Mouse (Mus musculus) MEL (cell line): Measurements from ENCODE around the gene Sfxn4. TPM values are rescaled to one million over a fixed set of nuclear protein-coding genes. Genes with fewer than 3 reads are reported as not detected.
A peak's percentile ranks its signal among the peaks of the same experiment; 100 is the strongest.

Experiments
- DNase-seq: peaks from one replicate; pipeline ENCODE4 v3.0.0; 2011; ENCODE audit warnings: low read depth, low spot score
- H3K27ac ChIP-seq: 2 replicates; pipeline ENCODE4 v1.5.1; 2012; ENCODE audit warnings: low read depth, mild to moderate bottlenecking, control low read depth, low read length, moderate library complexity; ENCODE audit not compliant: control insufficient read depth
- H3K27me3 ChIP-seq, 2 experiments: fragments of 150-350 bp in 1 of 2; sonication (generic) in 1 of 2; 2 replicates each; pipeline ENCODE4 v1.6.1; 2012; ENCODE audit warnings: low read length in 2 of 2, mild to moderate bottlenecking in 2 of 2, improper control_type of control experiment in 1 of 2, moderate library complexity in 1 of 2; ENCODE audit not compliant: insufficient read depth in 2 of 2, control insufficient read depth in 1 of 2
- H3K36me3 ChIP-seq, 2 experiments: 2 replicates each; pipeline ENCODE4 v1.6.1; 2012 to 2014; ENCODE audit warnings: low read length in 2 of 2, improper control_type of control experiment in 1 of 2, inconsistent platforms in 1 of 2, mild to moderate bottlenecking in 1 of 2; ENCODE audit not compliant: insufficient read depth in 2 of 2, control insufficient read depth in 1 of 2
- H3K4me1 ChIP-seq, 2 experiments: fragments of 150-350 bp in 1 of 2; sonication (generic) in 1 of 2; 2 replicates each; pipeline ENCODE4 v1.6.1; 2012; ENCODE audit warnings: low read length in 2 of 2, improper control_type of control experiment in 1 of 2, mild to moderate bottlenecking in 1 of 2; ENCODE audit not compliant: insufficient read depth in 2 of 2, control insufficient read depth in 1 of 2
- H3K4me3 ChIP-seq, 2 experiments: fragments of 150-350 bp in 1 of 2; sonication (generic) in 1 of 2; 2 replicates each; pipeline ENCODE4 v1.5.1; 2012; ENCODE audit warnings: low read depth in 2 of 2, low read length in 2 of 2, mild to moderate bottlenecking in 2 of 2, moderate library complexity in 2 of 2, control low read depth in 1 of 2, improper control_type of control experiment in 1 of 2; ENCODE audit not compliant: control insufficient read depth in 1 of 2, insufficient read depth in 1 of 2
- H3K79me2 ChIP-seq: 2 replicates; pipeline ENCODE4 v1.6.1; 2012; ENCODE audit warnings: mild to moderate bottlenecking, low read length, moderate library complexity; ENCODE audit not compliant: control insufficient read depth, poor library complexity, insufficient read depth
- H3K9ac ChIP-seq: 2 replicates; pipeline ENCODE4 v1.6.1; 2012; ENCODE audit warnings: low read depth, mild to moderate bottlenecking, control low read depth, low read length, moderate library complexity; ENCODE audit not compliant: control insufficient read depth, poor library complexity, severe bottlenecking
- H3K9me3 ChIP-seq: fragments of 150-350 bp; sonication (generic); replicated peaks from 2 replicates; pipeline ENCODE4 v1.6.1; 2012; ENCODE audit warnings: mild to moderate bottlenecking, low read length, improper control_type of control experiment, moderate library complexity; ENCODE audit not compliant: insufficient read depth
- BHLHE40 ChIP-seq: IDR thresholded peaks from 2 replicates; pipeline ENCODE4 v1.6.1; 2012; ENCODE audit warnings: low read depth, mild to moderate bottlenecking, inconsistent platforms, low read length, improper control_type of control experiment, borderline replicate concordance
- CHD1 ChIP-seq: IDR thresholded peaks from 2 replicates; pipeline ENCODE4 v1.6.1; 2012; ENCODE audit warnings: low read depth, mild to moderate bottlenecking, inconsistent platforms, low read length, improper control_type of control experiment
- CHD2 ChIP-seq: IDR thresholded peaks from 2 replicates; pipeline ENCODE4 v1.6.1; 2011; ENCODE audit warnings: low read length, improper control_type of control experiment
- E2F4 ChIP-seq: IDR thresholded peaks from 2 replicates; pipeline ENCODE4 v1.6.1; 2011; ENCODE audit warnings: low read depth, low read length, improper control_type of control experiment, borderline replicate concordance
- ELF1 ChIP-seq: IDR thresholded peaks from 2 replicates; pipeline ENCODE4 v1.6.1; 2014; ENCODE audit warnings: low read depth, mild to moderate bottlenecking, inconsistent platforms, low read length, improper control_type of control experiment, moderate library complexity
- EP300 ChIP-seq, 2 experiments: IDR thresholded peaks; 2 replicates each; pipeline ENCODE4 v1.6.1; 2011; ENCODE audit warnings: improper control_type of control experiment in 2 of 2, low read length in 2 of 2, low read depth in 1 of 2, mild to moderate bottlenecking in 1 of 2
- ETS1 ChIP-seq: IDR thresholded peaks from 2 replicates; pipeline ENCODE4 v1.6.1; 2012; ENCODE audit warnings: low read depth, mild to moderate bottlenecking, inconsistent platforms, low read length, improper control_type of control experiment, moderate library complexity
- GABPA ChIP-seq: IDR thresholded peaks from 2 replicates; pipeline ENCODE4 v1.6.1; 2012; ENCODE audit warnings: low read depth, mild to moderate bottlenecking, inconsistent platforms, low read length, improper control_type of control experiment, moderate library complexity
- GATA1 ChIP-seq: IDR thresholded peaks from 2 replicates; pipeline ENCODE4 v1.6.1; 2011; ENCODE audit warnings: low read depth, low read length, improper control_type of control experiment
- HCFC1 ChIP-seq: IDR thresholded peaks from 2 replicates; pipeline ENCODE4 v1.6.1; 2012; ENCODE audit warnings: low read depth, mild to moderate bottlenecking, inconsistent platforms, low read length, improper control_type of control experiment, moderate library complexity
- JUND ChIP-seq: IDR thresholded peaks from 2 replicates; pipeline ENCODE4 v1.6.1; 2011; ENCODE audit warnings: low read depth, mild to moderate bottlenecking, improper control_type of control experiment, low read length
- KAT2A ChIP-seq: conservative IDR thresholded peaks from 2 replicates; pipeline ENCODE4 v1.6.1; 2012; ENCODE audit warnings: low read depth, low read length, improper control_type of control experiment, inconsistent platforms
- MAX ChIP-seq: IDR thresholded peaks from 2 replicates; pipeline ENCODE4 v1.6.1; 2011; ENCODE audit warnings: low read length, improper control_type of control experiment
- MAZ ChIP-seq: IDR thresholded peaks from 2 replicates; pipeline ENCODE4 v1.6.1; 2012; ENCODE audit warnings: low read depth, mild to moderate bottlenecking, inconsistent platforms, low read length, improper control_type of control experiment
- MEF2A ChIP-seq: IDR thresholded peaks from 2 replicates; pipeline ENCODE4 v1.6.1; 2014; ENCODE audit warnings: low read depth, mild to moderate bottlenecking, inconsistent platforms, low read length, improper control_type of control experiment; ENCODE audit not compliant: poor library complexity, insufficient replicate concordance, severe bottlenecking; ENCODE audit errors: extremely low read depth
- MXI1 ChIP-seq: IDR thresholded peaks from 2 replicates; pipeline ENCODE4 v1.6.1; 2011; ENCODE audit warnings: mild to moderate bottlenecking, low read depth, low read length, improper control_type of control experiment
- MYB ChIP-seq: IDR thresholded peaks from 2 replicates; pipeline ENCODE4 v1.6.1; 2011; ENCODE audit warnings: mild to moderate bottlenecking, low read depth, low read length, improper control_type of control experiment
- MYC ChIP-seq: IDR thresholded peaks from 2 replicates; pipeline ENCODE4 v1.6.1; 2011; ENCODE audit warnings: low read depth, mild to moderate bottlenecking, low read length, improper control_type of control experiment, moderate library complexity
- NELFE ChIP-seq: IDR thresholded peaks from 2 replicates; pipeline ENCODE4 v1.6.1; 2011; ENCODE audit warnings: low read depth, low read length, improper control_type of control experiment
- NRF1 ChIP-seq: IDR thresholded peaks from 2 replicates; pipeline ENCODE4 v1.6.1; 2014; ENCODE audit warnings: low read depth, mild to moderate bottlenecking, inconsistent platforms, low read length, improper control_type of control experiment, moderate library complexity; ENCODE audit not compliant: poor library complexity, insufficient read depth, severe bottlenecking
- POLR2A ChIP-seq, 2 experiments: IDR thresholded peaks; 2 replicates each; pipeline ENCODE4 v1.6.1; 2011 to 2012; ENCODE audit warnings: low read length in 2 of 2, mild to moderate bottlenecking in 2 of 2, control low read depth in 1 of 2, improper control_type of control experiment in 1 of 2, low read depth in 1 of 2, moderate library complexity in 1 of 2; ENCODE audit not compliant: control insufficient read depth in 1 of 2, insufficient read depth in 1 of 2, poor library complexity in 1 of 2
- POLR2AphosphoS2 ChIP-seq: IDR thresholded peaks from 2 replicates; pipeline ENCODE4 v1.6.1; 2011; ENCODE audit warnings: low read length, improper control_type of control experiment
- POLR2AphosphoS5 ChIP-seq: IDR thresholded peaks from 2 replicates; pipeline ENCODE4 v1.6.1; 2012; ENCODE audit warnings: low read depth, borderline replicate concordance, mild to moderate bottlenecking, inconsistent platforms, low read length, moderate library complexity, mixed read lengths
- RAD21 ChIP-seq: IDR thresholded peaks from 2 replicates; pipeline ENCODE4 v1.6.1; 2011; ENCODE audit warnings: mild to moderate bottlenecking, low read depth, low read length, improper control_type of control experiment
- RCOR1 ChIP-seq: IDR thresholded peaks from 2 replicates; pipeline ENCODE4 v1.6.1; 2012; ENCODE audit warnings: low read depth, mild to moderate bottlenecking, inconsistent platforms, low read length, improper control_type of control experiment
- SIN3A ChIP-seq: IDR thresholded peaks from 2 replicates; pipeline ENCODE4 v1.6.1; 2012; ENCODE audit warnings: low read length, improper control_type of control experiment, inconsistent platforms
- SMC3 ChIP-seq: IDR thresholded peaks from 2 replicates; pipeline ENCODE4 v1.6.1; 2011; ENCODE audit warnings: low read depth, low read length, improper control_type of control experiment
- TAL1 ChIP-seq: IDR thresholded peaks from 2 replicates; pipeline ENCODE4 v1.6.1; 2012; ENCODE audit warnings: mild to moderate bottlenecking, inconsistent platforms, low read length, moderate library complexity, mixed read lengths
- TBP ChIP-seq: IDR thresholded peaks from 2 replicates; pipeline ENCODE4 v1.8.0; 2011; ENCODE audit warnings: low read depth, low read length, improper control_type of control experiment
- UBTF ChIP-seq: IDR thresholded peaks from 2 replicates; pipeline ENCODE4 v1.6.1; 2012; ENCODE audit warnings: low read depth, mild to moderate bottlenecking, inconsistent platforms, low read length, improper control_type of control experiment, moderate library complexity, borderline replicate concordance; ENCODE audit not compliant: insufficient read depth
- USF1 ChIP-seq: IDR thresholded peaks from 2 replicates; pipeline ENCODE4 v1.6.1; 2014; ENCODE audit warnings: low read depth, mild to moderate bottlenecking, inconsistent platforms, low read length, improper control_type of control experiment, moderate library complexity
- USF2 ChIP-seq, 2 experiments: IDR thresholded peaks; 2 replicates each; pipeline ENCODE4 v1.6.1; 2011 to 2012; ENCODE audit warnings: improper control_type of control experiment in 2 of 2, low read length in 2 of 2, borderline replicate concordance in 1 of 2, inconsistent platforms in 1 of 2, low read depth in 1 of 2, mild to moderate bottlenecking in 1 of 2; ENCODE audit not compliant: insufficient read depth in 1 of 2
- ZC3H11A ChIP-seq: IDR thresholded peaks from 2 replicates; pipeline ENCODE4 v1.6.1; 2012; ENCODE audit warnings: low read depth, mild to moderate bottlenecking, inconsistent platforms, low read length, improper control_type of control experiment
- ZKSCAN1 ChIP-seq: IDR thresholded peaks from 2 replicates; pipeline ENCODE4 v1.6.1; 2012; ENCODE audit warnings: low read depth, mild to moderate bottlenecking, inconsistent platforms, low read length, improper control_type of control experiment, moderate library complexity
- ZMIZ1 ChIP-seq: IDR thresholded peaks from 2 replicates; pipeline ENCODE4 v1.6.1; 2012; ENCODE audit warnings: low read depth, mild to moderate bottlenecking, inconsistent platforms, low read length, improper control_type of control experiment, moderate library complexity
- ZNF384 ChIP-seq: IDR thresholded peaks from 2 replicates; pipeline ENCODE4 v1.6.1; 2012; ENCODE audit warnings: low read depth, mild to moderate bottlenecking, inconsistent platforms, low read length, improper control_type of control experiment
- polyA plus RNA-seq, 2 experiments: library from polyadenylated mRNA; stranded (reverse) in 1 of 2; unstranded in 1 of 2; fragments of >175 nt in 1 of 2; fragments of >200 nt in 1 of 2; gene quantifications; 2 replicates each; pipeline versions ENCODE4 v1.2.1 to v1.2.4; 2012; ENCODE audit warnings: low replicate concordance in 2 of 2, low read depth in 1 of 2; ENCODE audit not compliant: insufficient read length in 2 of 2, insufficient read depth in 1 of 2, missing spikeins in 1 of 2
- total RNA-seq: library from RNA; depleted of rRNA; stranded (reverse); fragments of 300-350 nt; gene quantifications from 2 replicates; pipeline ENCODE4 v1.2.3, GENCODE M21; 2012

The Sfxn4 gene
- total and polyA plus RNA-seq, 3 experiments = 1.3 to 9.3 TPM; not detected in 1

DNA sequence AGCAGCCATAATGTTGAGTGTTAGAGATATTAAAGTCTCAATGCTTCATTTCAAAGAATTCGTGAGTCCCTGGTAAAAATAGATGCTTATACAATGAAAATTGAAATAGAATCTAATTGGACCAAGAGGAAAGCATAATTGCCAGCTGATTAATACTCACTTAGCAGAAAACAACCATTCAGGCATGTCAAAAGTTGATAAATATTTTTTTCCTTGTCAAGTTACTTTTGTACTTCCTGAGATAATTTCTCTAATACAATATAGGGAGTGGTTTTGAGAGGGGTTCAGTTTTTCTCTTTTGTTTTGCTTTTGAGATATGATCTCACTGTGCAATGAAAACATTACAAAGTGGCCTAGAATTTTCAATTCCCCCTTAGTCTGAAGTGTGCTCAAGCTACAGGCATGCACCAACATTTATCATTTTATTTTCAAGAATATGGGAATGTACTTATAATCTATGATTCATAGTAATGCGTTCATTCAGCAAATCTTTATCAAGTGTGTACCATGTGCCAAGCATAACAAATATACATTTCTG is 68.0 kb downstream of the Sfxn4 start:
- H3K27me3 ChIP-seq = no peaks in the 10 kb centered on the region
- no peaks in the 10 kb centered on the region for H3K9me3 ChIP-seq
- peak overlapping the region in 1 of 2 experiments; percentile 19; a peak in 2 of 4 replicates for H3K4me3 ChIP-seq
- no peak overlapping the region; the same call in 1 of the 2 replicates for H3K9ac ChIP-seq
- H3K79me2 ChIP-seq = peaks cover 25% of the 10 kb centered on the region
- H3K4me1 ChIP-seq = peaks cover 20 to 23% of the 10 kb centered on the region in 2 experiments
- peaks cover 4 to 38% of the 10 kb centered on the region in 2 experiments for H3K36me3 ChIP-seq
- H3K27ac ChIP-seq = no peak overlapping the region
- no peak for DNase-seq
- peak; percentile 51; the same call in 1 of the 2 replicates for TF ChIP-seq MYC
- 0 out of 2 replicates have a peak, but pooled peaks have one; percentile 62 for TF ChIP-seq CHD1
- no peak for TF ChIP-seq CHD2
- peak; percentile 67 to 71; a peak in 3 of 4 replicates for TF ChIP-seq EP300 (IDR thresholded peaks at IDR 0.05; ENCODE audit: low read depth in 1 of 2, low read length in 2 of 2)
- TF ChIP-seq UBTF = no peak
- 0 out of 2 replicates have a peak, but pooled peaks have one; percentile 19 for TF ChIP-seq ELF1
- TF ChIP-seq POLR2AphosphoS5 = no peak
- TF ChIP-seq RCOR1 = no peak
- no peak for TF ChIP-seq SMC3
- TF ChIP-seq USF1 = no peak
- TF ChIP-seq SIN3A = peak; percentile 89
- peak; percentile 84 for TF ChIP-seq ETS1
- no peak for TF ChIP-seq RAD21
- no peak for TF ChIP-seq ZKSCAN1
- TF ChIP-seq MAX = 0 out of 2 replicates have a peak, but pooled peaks have one; percentile 41
- TF ChIP-seq TAL1 = peak; percentile 27; the same call in 1 of the 2 replicates
- TF ChIP-seq HCFC1 = 0 out of 2 replicates have a peak, but pooled peaks have one; percentile 32
- TF ChIP-seq POLR2A (IDR thresholded peaks at IDR 0.05; ENCODE audit: control insufficient read depth in 1 of 2, insufficient read depth in 1 of 2, low read depth in 1 of 2, low read length in 2 of 2, poor library complexity in 1 of 2) = no peak
- TF ChIP-seq NRF1 = no peak
- TF ChIP-seq KAT2A = peak; percentile 34; the same call in 1 of the 2 replicates
- no peak for TF ChIP-seq NELFE
- TF ChIP-seq TBP = no peak
- no peak for TF ChIP-seq USF2 (IDR thresholded peaks at IDR 0.05; ENCODE audit: borderline replicate concordance in 1 of 2, insufficient read depth in 1 of 2, low read depth in 1 of 2, low read length in 2 of 2)
- TF ChIP-seq MEF2A = no peak
- TF ChIP-seq GATA1 = 0 out of 2 replicates have a peak, but pooled peaks have one; percentile 44
- TF ChIP-seq MXI1 = peak; percentile 54
- no peak for TF ChIP-seq POLR2AphosphoS2
- TF ChIP-seq E2F4 = no peak
- no peak for TF ChIP-seq ZC3H11A
- TF ChIP-seq BHLHE40 = peak; percentile 13; the same call in 1 of the 2 replicates
- peak; percentile 63 for TF ChIP-seq ZNF384
- TF ChIP-seq MYB = no peak
- no peak for TF ChIP-seq MAZ
- no peak for TF ChIP-seq JUND
- TF ChIP-seq GABPA = no peak
- no peak for TF ChIP-seq ZMIZ1
